Mouse (Mus musculus): ENCODE results near the gene Slc5a3.

Slc5a3 gene

GRCm38 (mm10) chr16:92119013-92119515, 60.9 kb downstream of the Slc5a3 start:
- DNase-seq (ENCODE audit: extremely low read depth, low read depth), result no peak

DNA sequence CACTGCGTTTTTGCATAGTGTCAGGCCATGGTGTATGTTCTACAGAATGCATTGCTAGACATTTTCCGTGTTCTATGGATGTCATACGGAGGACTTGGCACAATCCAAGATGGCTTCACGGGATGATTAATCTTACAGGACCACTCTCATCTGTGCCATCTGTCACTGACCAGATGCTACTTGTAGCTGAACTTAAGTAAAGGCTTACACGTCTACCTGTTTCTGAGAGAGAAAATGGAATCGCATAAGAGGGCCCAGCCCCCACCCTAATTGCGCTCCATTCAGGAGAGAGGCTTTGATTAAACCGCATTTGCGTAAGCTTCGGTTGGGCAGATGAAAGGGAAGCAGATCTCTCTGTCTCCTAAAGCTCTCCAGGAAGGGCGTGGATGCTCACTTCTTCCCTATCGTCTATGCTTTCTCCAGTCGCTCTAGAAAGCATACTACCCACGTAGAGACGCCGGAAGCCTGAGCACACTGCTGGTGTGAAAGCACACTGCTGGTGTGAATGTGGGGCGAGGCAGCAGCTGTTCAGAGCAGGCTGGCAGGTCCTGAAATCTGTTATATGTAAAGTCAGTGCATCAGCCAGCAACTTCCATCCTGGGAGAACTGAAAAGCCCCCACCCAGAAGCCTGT, 62.9 kb downstream of the Slc5a3 start:
- no peak for DNase-seq (ENCODE audit: extremely low read depth, low read depth)

GRCm38 (mm10) chr16:92127226-92127625, 69.1 kb downstream of the Slc5a3 start:
- DNase-seq (ENCODE audit: extremely low read depth, low read depth), result no peak

- no peak for DNase-seq (ENCODE audit: extremely low read depth, low read depth)
Observed at GRCm38 (mm10) chr16:92127666-92128065, 69.5 kb downstream of the Slc5a3 start.

- peak; percentile 14 for DNase-seq (ENCODE audit: extremely low read depth, low read depth)
Observed at GRCm38 (mm10) chr16:92129843-92130242, 71.7 kb downstream of the Slc5a3 start.

DNA sequence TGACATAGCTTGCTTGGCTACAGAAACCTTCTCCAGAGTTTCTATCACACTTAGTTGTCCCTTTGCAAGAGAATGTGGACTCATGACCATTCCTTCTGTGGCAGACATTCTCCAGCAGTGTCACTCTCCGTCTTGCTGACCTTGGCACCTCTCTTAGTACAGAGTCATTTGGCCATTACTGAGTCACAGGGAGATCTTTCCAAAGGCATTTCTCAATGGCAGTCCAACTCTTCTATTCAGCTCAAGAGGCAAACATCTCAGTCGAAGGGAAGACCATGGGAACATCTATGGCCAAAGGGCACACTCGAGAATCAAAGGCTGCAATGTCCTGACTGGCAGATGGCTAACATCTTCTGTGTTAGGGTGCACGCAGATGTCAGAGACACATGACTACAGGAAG, 74.4 kb downstream of the Slc5a3 start:
- no peak for DNase-seq (ENCODE audit: extremely low read depth, low read depth)

DNA sequence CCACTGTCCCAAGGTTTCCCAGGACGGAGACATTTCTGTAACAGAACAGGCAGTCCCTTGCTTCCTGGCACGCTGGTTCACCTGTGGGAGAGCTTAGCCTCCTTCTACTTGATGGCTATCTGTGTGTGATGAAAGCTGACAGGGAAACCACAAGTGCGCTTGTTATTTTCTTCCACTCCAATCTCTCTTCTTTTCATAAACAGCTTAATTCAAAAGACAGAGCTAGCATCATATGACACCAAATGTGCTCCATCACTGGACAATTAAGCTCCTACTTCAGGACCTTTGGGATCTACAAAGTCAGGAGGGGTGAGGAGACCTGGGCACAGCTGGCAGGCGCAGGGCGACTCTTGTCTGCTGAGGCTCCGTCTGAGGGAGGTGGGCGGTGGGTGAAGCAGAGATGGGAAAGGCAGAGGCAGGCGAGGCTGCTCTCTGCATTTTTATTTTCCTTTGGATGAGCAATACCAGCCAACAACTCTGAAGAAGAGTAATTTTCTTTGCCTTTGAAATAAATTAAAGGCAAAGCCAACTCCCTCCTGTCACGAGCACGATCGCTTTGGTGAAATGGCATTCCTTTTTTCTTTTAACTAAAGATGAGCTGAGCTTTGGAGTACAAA, 76.1 kb downstream of the Slc5a3 start:
- no peak for DNase-seq (ENCODE audit: extremely low read depth, low read depth)

- no peak for DNase-seq (ENCODE audit: extremely low read depth, low read depth)
Observed at GRCm38 (mm10) chr16:92136275-92136674, 78.2 kb downstream of the Slc5a3 start.
